Mouse (Mus musculus): ENCODE results near the gene Polr2f.

- TF ChIP-seq POLR2A (IDR thresholded peaks at IDR 0.05; ENCODE audit: insufficient read depth, low read length) (no peak), CTCF (IDR thresholded peaks at IDR 0.05; ENCODE audit: low read depth, low read length) (no peak), EP300 (IDR thresholded peaks at IDR 0.05; ENCODE audit: insufficient read depth, low read depth, low read length) (no peak)
Observed at GRCm38 (mm10) chr15:79162301-79162700, 21.5 kb downstream of the Polr2f start.
